In the genomic region with DNA sequence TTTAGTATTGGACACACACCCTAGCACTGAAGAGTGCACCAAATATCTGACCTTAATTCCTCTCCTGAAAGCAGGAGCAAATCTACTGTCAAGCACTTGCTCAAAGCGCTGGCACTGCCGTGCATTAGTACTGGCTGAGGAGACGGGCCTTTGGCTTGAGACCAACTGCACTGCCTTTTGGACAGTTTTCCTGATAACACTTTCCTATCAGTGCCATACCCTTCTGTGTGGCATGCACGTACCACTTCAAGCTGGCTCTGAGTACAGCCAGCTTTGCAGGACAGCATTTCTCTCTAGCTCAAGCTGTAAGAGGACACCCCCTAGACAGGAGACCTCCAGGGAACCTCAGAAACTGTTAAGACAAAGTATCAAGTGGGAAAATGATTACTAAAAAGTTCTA, we compare ENCODE assay signal across 17 mouse cellular contexts. TPM values are rescaled to one million over a fixed set of nuclear protein-coding genes. Genes with fewer than 3 reads are reported as not detected.
DNase-seq lines count a peak whose midpoint lies in the region; ATAC-seq and TF ChIP-seq lines count a peak whose summit lies in the region.
"Had no signal": no experiment of that assay in that cellular context is flagged by ENCODE, and none has a peak within 500 bp of the region (broad histone marks: within the 10 kb centered on the region; RNA-seq: fewer than 3 reads in every experiment).

No protein-coding gene starts in this region.

- peaks cover 5% of the 10 kb centered on the region for H3K36me3 ChIP-seq in lung, postnatal 0 days (ENCODE audit: insufficient read depth, low read length)
- peaks cover 25% of the 10 kb centered on the region for H3K36me3 ChIP-seq in heart, postnatal 0 days (replicated peaks; ENCODE audit: control insufficient read depth, insufficient read depth, low read length)
- H3K36me3 ChIP-seq in stomach, postnatal 0 days (ENCODE audit: control insufficient read depth, insufficient read depth, low read length): peaks cover 7% of the 10 kb centered on the region
- H3K36me3 ChIP-seq in hindbrain, embryonic 13.5 days: peaks cover 65% of the 10 kb centered on the region

- no peaks in the 10 kb centered on the region for H3K9me3 ChIP-seq in lung, postnatal 0 days (ENCODE audit: low read length)
- H3K9me3 ChIP-seq in heart, postnatal 0 days (replicated peaks; ENCODE audit: control insufficient read depth, low read length): no peaks in the 10 kb centered on the region
- H3K9me3 ChIP-seq in stomach, postnatal 0 days (ENCODE audit: control insufficient read depth, low read length): no peaks in the 10 kb centered on the region
- H3K9me3 ChIP-seq in hindbrain, embryonic 13.5 days: no peaks in the 10 kb centered on the region
- H3K9me3 ChIP-seq: embryonic facial prominence, embryonic 12.5 days; forebrain, embryonic 15.5 days had no signal

- peak; percentile 32 for DNase-seq in adrenal gland, postnatal 14 days
- DNase-seq in adrenal gland, adult 8-10 months: no peak
- DNase-seq in lung, postnatal 0 days (ENCODE audit: low spot score): peak; percentile 11
- no peak for DNase-seq in lung, adult 18-20 months
- DNase-seq in heart, postnatal 0 days (ENCODE audit: low spot score): peak; percentile 65
- peak; percentile 30 for DNase-seq in stomach, postnatal 0 days (ENCODE audit: low spot score)
- DNase-seq in gastrocnemius, postnatal 10 days: no peak
- DNase-seq: kidney, adult 18-20 months; lung, embryonic 14.5 days; thymus, postnatal 14 days had no signal

- 47% methylated on average over 4 of the region's 4 CpGs for WGBS in lung, postnatal 0 days
- WGBS in heart, postnatal 0 days: 25% methylated on average over 4 of the region's 4 CpGs
- 72% methylated on average over 4 of the region's 4 CpGs for WGBS in stomach, postnatal 0 days
- 95% methylated on average over 4 of the region's 4 CpGs for WGBS in hindbrain, embryonic 13.5 days

- no peak for TF ChIP-seq EP300 in lung, postnatal 0 days (IDR thresholded peaks at IDR 0.05)
- TF ChIP-seq EP300 in heart, postnatal 0 days (IDR thresholded peaks at IDR 0.05; ENCODE audit: low read depth): no peak; the same call in 1 of the 2 replicates
- no peak for TF ChIP-seq EP300 in stomach, postnatal 0 days (optimal IDR thresholded peaks at IDR 0.05)

- H3K4me3 ChIP-seq in lung, postnatal 0 days (ENCODE audit: low read depth, low read length): no peak overlapping the region
- H3K4me3 ChIP-seq in heart, postnatal 0 days (ENCODE audit: low read depth, low read length): no peak overlapping the region
- no peak overlapping the region for H3K4me3 ChIP-seq in stomach, postnatal 0 days (ENCODE audit: low read depth, low read length)
- H3K4me3 ChIP-seq in hindbrain, embryonic 13.5 days: no peak overlapping the region
- H3K4me3 ChIP-seq: embryonic facial prominence, embryonic 12.5 days; forebrain, embryonic 15.5 days had no signal

- no peak for TF ChIP-seq CTCF in lung, postnatal 0 days (IDR thresholded peaks at IDR 0.05)
- TF ChIP-seq CTCF in heart, postnatal 0 days (IDR thresholded peaks at IDR 0.05; ENCODE audit: low read depth): no peak
- TF ChIP-seq CTCF in stomach, postnatal 0 days (IDR thresholded peaks at IDR 0.05; ENCODE audit: low read depth): no peak

- H3K4me2 ChIP-seq in lung, postnatal 0 days (replicated peaks; ENCODE audit: low read depth, low read length): no peak overlapping the region
- no peak overlapping the region for H3K4me2 ChIP-seq in heart, postnatal 0 days (ENCODE audit: low read depth, low read length)
- H3K4me2 ChIP-seq in stomach, postnatal 0 days (replicated peaks; ENCODE audit: low read depth): no peak overlapping the region
- no peak overlapping the region for H3K4me2 ChIP-seq in hindbrain, embryonic 13.5 days
- H3K4me2 ChIP-seq: embryonic facial prominence, embryonic 12.5 days; forebrain, embryonic 15.5 days; lung, embryonic 14.5 days had no signal

- H3K9ac ChIP-seq in lung, postnatal 0 days (replicated peaks; ENCODE audit: low read depth): no peak overlapping the region
- H3K9ac ChIP-seq in heart, postnatal 0 days (replicated peaks; ENCODE audit: low read depth, low read length): no peak overlapping the region
- H3K9ac ChIP-seq in stomach, postnatal 0 days (ENCODE audit: low read length): no peak overlapping the region
- no peak overlapping the region for H3K9ac ChIP-seq in hindbrain, embryonic 13.5 days
- H3K9ac ChIP-seq: embryonic facial prominence, embryonic 12.5 days; forebrain, embryonic 15.5 days; lung, embryonic 14.5 days had no signal

- peak; percentile 46; the same call in 1 of the 2 replicates for ATAC-seq in lung, postnatal 0 days
- ATAC-seq in heart, postnatal 0 days (ENCODE audit: insufficient read depth, low read depth): peak; percentile 89
- no peak for ATAC-seq in stomach, postnatal 0 days (ENCODE audit: low FRiP score, low TSS enrichment)
- ATAC-seq in hindbrain, embryonic 13.5 days (ENCODE audit: low FRiP score): no peak
- ATAC-seq: forebrain, embryonic 15.5 days had no signal

- no peaks in the 10 kb centered on the region for H3K4me1 ChIP-seq in lung, postnatal 0 days (ENCODE audit: insufficient read depth, low read depth, low read length)
- H3K4me1 ChIP-seq in heart, postnatal 0 days (ENCODE audit: control insufficient read depth, insufficient read depth): 0 out of 2 replicates have a peak, but pooled peaks cover 14% of the 10 kb centered on the region
- H3K4me1 ChIP-seq in stomach, postnatal 0 days (replicated peaks; ENCODE audit: control insufficient read depth, insufficient read depth): no peaks in the 10 kb centered on the region
- no peaks in the 10 kb centered on the region for H3K4me1 ChIP-seq in hindbrain, embryonic 13.5 days (replicated peaks)
- H3K4me1 ChIP-seq: embryonic facial prominence, embryonic 12.5 days; forebrain, embryonic 15.5 days had no signal

- no peaks in the 10 kb centered on the region for H3K27me3 ChIP-seq in lung, postnatal 0 days (replicated peaks; ENCODE audit: insufficient read depth, low read length)
- no peaks in the 10 kb centered on the region for H3K27me3 ChIP-seq in heart, postnatal 0 days (ENCODE audit: control insufficient read depth, insufficient read depth, low read length)
- no peaks in the 10 kb centered on the region for H3K27me3 ChIP-seq in stomach, postnatal 0 days (ENCODE audit: control insufficient read depth, insufficient read depth, low read length)
- no peaks in the 10 kb centered on the region for H3K27me3 ChIP-seq in hindbrain, embryonic 13.5 days
- H3K27me3 ChIP-seq: embryonic facial prominence, embryonic 12.5 days; forebrain, embryonic 15.5 days had no signal

- no peak overlapping the region for H3K27ac ChIP-seq in lung, postnatal 0 days (ENCODE audit: low read length)
- peak overlapping the region; percentile 53; the same call in 1 of the 2 replicates for H3K27ac ChIP-seq in heart, postnatal 0 days (ENCODE audit: low read depth)
- H3K27ac ChIP-seq in stomach, postnatal 0 days (replicated peaks): no peak overlapping the region
- H3K27ac ChIP-seq in hindbrain, embryonic 13.5 days: no peak overlapping the region
- H3K27ac ChIP-seq: embryonic facial prominence, embryonic 12.5 days; forebrain, embryonic 15.5 days had no signal

RNA-seq across cellular contexts. Expression of a gene that starts 1.3 kb away (rescaled TPM):
- total RNA-seq in adrenal gland, postnatal 14 days (2021): not detected in 2 replicates
- not detected for total RNA-seq in adrenal gland, adult 8-10 months (2022)
- polyA plus RNA-seq in lung, postnatal 0 days (2015; fragmentation: Nextera tagmentation; extraction: Ambion mirVana): not detected in 2 replicates
- total RNA-seq in heart, postnatal 0 days (2014; rRNA removed; ENCODE audit: low replicate concordance): not detected in 2 replicates
- not detected in 2 replicates for polyA plus RNA-seq in heart, postnatal 0 days (2015; fragmentation: Nextera tagmentation; extraction: Ambion mirVana)
- not detected in 2 replicates for polyA plus RNA-seq in stomach, postnatal 0 days (2015; fragmentation: Nextera tagmentation; extraction: Ambion mirVana)
- polyA plus RNA-seq in hindbrain, embryonic 13.5 days (2015; fragmentation: Nextera tagmentation; extraction: Ambion mirVana): not detected in 2 replicates
- total RNA-seq in gastrocnemius, postnatal 10 days (2021): not detected
- total RNA-seq: left cerebral cortex, adult 18-20 months; monocyte, adult 5-6 weeks had no signal
- polyA plus RNA-seq: embryonic facial prominence, embryonic 12.5 days; forebrain, embryonic 15.5 days; hindbrain, embryonic 11.5 days; lung, embryonic 14.5 days; small intestine, adult 2 months had no signal

RNA-seq across cellular contexts. Expression of a gene that starts 5.5 kb away (rescaled TPM):
- total RNA-seq in adrenal gland, postnatal 14 days (2021): not detected in 2 replicates
- total RNA-seq in adrenal gland, adult 8-10 months (2022): not detected
- not detected in 2 replicates for polyA plus RNA-seq in lung, postnatal 0 days (2015; fragmentation: Nextera tagmentation; extraction: Ambion mirVana)
- total RNA-seq in heart, postnatal 0 days (2014; rRNA removed; ENCODE audit: low replicate concordance): not detected in 2 replicates
- not detected in 2 replicates for polyA plus RNA-seq in heart, postnatal 0 days (2015; fragmentation: Nextera tagmentation; extraction: Ambion mirVana)
- not detected in 2 replicates for polyA plus RNA-seq in stomach, postnatal 0 days (2015; fragmentation: Nextera tagmentation; extraction: Ambion mirVana)
- polyA plus RNA-seq in hindbrain, embryonic 13.5 days (2015; fragmentation: Nextera tagmentation; extraction: Ambion mirVana): not detected in 2 replicates
- total RNA-seq in gastrocnemius, postnatal 10 days (2021): not detected
- total RNA-seq: left cerebral cortex, adult 18-20 months; monocyte, adult 5-6 weeks had no signal
- polyA plus RNA-seq: embryonic facial prominence, embryonic 12.5 days; forebrain, embryonic 15.5 days; hindbrain, embryonic 11.5 days; lung, embryonic 14.5 days; small intestine, adult 2 months had no signal

RNA-seq across cellular contexts. Expression of a gene that starts 26.3 kb away (rescaled TPM):
- 23.5 and 26.0 TPM in 2 replicates for total RNA-seq in adrenal gland, postnatal 14 days (2021)
- total RNA-seq in adrenal gland, adult 8-10 months (2022): 10 to 100 TPM; 28.5 to 34.9 (median 32.1) TPM
- polyA plus RNA-seq in lung, postnatal 0 days (2015; fragmentation: Nextera tagmentation; extraction: Ambion mirVana): 25.1 and 26.0 TPM in 2 replicates
- total RNA-seq in heart, postnatal 0 days (2014; rRNA removed; ENCODE audit: low replicate concordance): 19.0 and 33.2 TPM in 2 replicates
- polyA plus RNA-seq in heart, postnatal 0 days (2015; fragmentation: Nextera tagmentation; extraction: Ambion mirVana): 19.6 and 19.7 TPM in 2 replicates
- 18.5 and 20.6 TPM in 2 replicates for polyA plus RNA-seq in stomach, postnatal 0 days (2015; fragmentation: Nextera tagmentation; extraction: Ambion mirVana)
- 41.5 and 43.7 TPM in 2 replicates for polyA plus RNA-seq in hindbrain, embryonic 13.5 days (2015; fragmentation: Nextera tagmentation; extraction: Ambion mirVana)
- 10 to 100 TPM; 12.6 to 17.5 TPM for total RNA-seq in gastrocnemius, postnatal 10 days (2021)

RNA-seq across cellular contexts. Expression of a gene that starts 30.9 kb away (rescaled TPM):
- total RNA-seq in adrenal gland, postnatal 14 days (2021): not detected in 2 replicates
- not detected for total RNA-seq in adrenal gland, adult 8-10 months (2022)
- 0.11 TPM in 1 of 2 replicates, not detected in the other for polyA plus RNA-seq in lung, postnatal 0 days (2015; fragmentation: Nextera tagmentation; extraction: Ambion mirVana)
- not detected in 2 replicates for total RNA-seq in heart, postnatal 0 days (2014; rRNA removed; ENCODE audit: low replicate concordance)
- polyA plus RNA-seq in heart, postnatal 0 days (2015; fragmentation: Nextera tagmentation; extraction: Ambion mirVana): not detected in 2 replicates
- not detected in 2 replicates for polyA plus RNA-seq in stomach, postnatal 0 days (2015; fragmentation: Nextera tagmentation; extraction: Ambion mirVana)
- 0.16 TPM in 1 of 2 replicates, not detected in the other for polyA plus RNA-seq in hindbrain, embryonic 13.5 days (2015; fragmentation: Nextera tagmentation; extraction: Ambion mirVana)
- not detected for total RNA-seq in gastrocnemius, postnatal 10 days (2021)
- total RNA-seq: monocyte, adult 5-6 weeks had no signal

RNA-seq across cellular contexts. Expression of a gene that starts 31.4 kb away (rescaled TPM):
- not detected in 2 replicates for total RNA-seq in adrenal gland, postnatal 14 days (2021)
- total RNA-seq in adrenal gland, adult 8-10 months (2022): under 1 TPM in 1 of 4 experiments, not detected in 3; 0.15 TPM
- polyA plus RNA-seq in lung, postnatal 0 days (2015; fragmentation: Nextera tagmentation; extraction: Ambion mirVana): not detected in 2 replicates
- 1.0 TPM in 1 of 2 replicates, not detected in the other for total RNA-seq in heart, postnatal 0 days (2014; rRNA removed; ENCODE audit: low replicate concordance)
- not detected in 2 replicates for polyA plus RNA-seq in heart, postnatal 0 days (2015; fragmentation: Nextera tagmentation; extraction: Ambion mirVana)
- not detected in 2 replicates for polyA plus RNA-seq in stomach, postnatal 0 days (2015; fragmentation: Nextera tagmentation; extraction: Ambion mirVana)
- polyA plus RNA-seq in hindbrain, embryonic 13.5 days (2015; fragmentation: Nextera tagmentation; extraction: Ambion mirVana): 0.21 and 0.22 TPM in 2 replicates
- not detected for total RNA-seq in gastrocnemius, postnatal 10 days (2021)
- total RNA-seq: monocyte, adult 5-6 weeks had no signal
- polyA plus RNA-seq: embryonic facial prominence, embryonic 12.5 days; forebrain, embryonic 15.5 days; lung, embryonic 14.5 days; small intestine, adult 2 months had no signal

Comparison
In these comparisons a context has a peak if more than half of its experiments do, and no peak if none do; other contexts are left out.
1. DNase-seq: peak in adrenal gland, postnatal 14 days (single experiment), lung, postnatal 0 days (single experiment), heart, postnatal 0 days (single experiment) and stomach, postnatal 0 days (single experiment); none in adrenal gland, adult 8-10 months (single experiment), lung, adult 18-20 months (0 of 2) and gastrocnemius, postnatal 10 days (single experiment).
2. ATAC-seq: peak in lung, postnatal 0 days (single experiment) and heart, postnatal 0 days (single experiment); none in stomach, postnatal 0 days (single experiment) and hindbrain, embryonic 13.5 days (single experiment).